Mouse (Mus musculus): ENCODE measurements around the gene Ankrd13b.

DNA sequence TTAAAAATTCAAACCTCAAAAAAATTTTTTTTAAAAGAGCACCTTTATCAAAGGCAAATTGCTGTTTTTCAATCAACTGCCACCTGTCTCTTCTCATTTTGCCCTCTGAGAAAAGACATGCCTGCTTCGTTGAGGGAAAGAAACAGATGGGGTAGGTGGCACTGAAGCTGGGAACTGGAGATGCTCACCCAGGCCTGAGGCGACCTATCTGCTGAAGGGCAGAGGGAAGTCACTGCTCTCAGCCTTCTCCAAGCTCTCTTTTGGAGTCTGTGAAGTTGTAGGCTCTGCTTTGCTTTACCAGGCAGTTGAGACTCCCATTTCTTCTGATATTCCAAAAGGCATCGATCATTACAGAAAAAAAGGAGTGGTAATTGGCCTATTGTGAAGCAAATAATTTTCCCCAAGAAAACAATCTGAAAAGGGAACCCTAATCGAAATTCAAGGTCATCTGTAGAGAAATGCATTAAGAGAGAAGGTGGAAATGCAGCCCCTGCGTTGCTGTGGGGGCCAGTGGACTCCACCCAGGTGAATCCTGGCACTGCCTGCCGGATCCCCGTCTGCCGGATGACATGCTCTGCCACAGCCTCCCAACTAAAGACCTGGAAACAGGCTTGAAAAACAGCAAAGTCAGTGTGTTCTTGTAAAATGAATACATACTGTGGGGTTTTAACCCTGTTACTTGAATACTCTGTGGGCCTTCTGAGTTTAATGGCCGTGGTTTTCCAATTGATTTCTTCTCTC, 33.5 kb downstream of the Ankrd13b start:
- no peak for TF ChIP-seq POLR2A (IDR thresholded peaks at IDR 0.05; ENCODE audit: extremely low read depth, insufficient read depth, low read length)
- no peak for TF ChIP-seq CTCF (IDR thresholded peaks at IDR 0.05; ENCODE audit: low read depth, low read length)

All from liver, adult 2 months (tissue).